Mouse (Mus musculus) heart, adult 2 months (tissue): ENCODE results near the gene Snx25.

ENCODE experiments used
- CTCF ChIP-seq: fragments of 200-600 bp; IDR thresholded peaks from 2 replicates; pipeline ENCODE4 v1.8.1; 2022; ENCODE audit warnings: antibody characterized with exemption, mild to moderate bottlenecking, moderate library complexity
- POLR2A ChIP-seq: fragments of 200-500 bp; IDR thresholded peaks from 2 replicates; pipeline ENCODE4 v1.6.1; 2011; ENCODE audit warnings: mild to moderate bottlenecking, low read depth, low read length, control low read depth; ENCODE audit not compliant: insufficient read depth

- TF ChIP-seq POLR2A, result no peak
- no peak for TF ChIP-seq CTCF
These were observed 13.9 kb downstream of the Snx25 start for GRCm38 (mm10) chr8:46137843-46138596.
